Mouse (Mus musculus): ENCODE data around the gene Gm49601. TPM values are rescaled to one million over a fixed set of nuclear protein-coding genes. Genes with fewer than 3 reads are reported as not detected.

Gm49601 gene
- polyA plus RNA-seq, 1 experiment from 2014 or later, result 2.4 TPM

GRCm38 (mm10) chr16:18589804-18590790 lies 36.1 kb downstream of the Gm49601 start, which contains the start of gene Tbx1:
TSS of gene Tbx1 (minus strand) at chr16:18590671.
- Histone ChIP-seq H3K4me3 (ENCODE audit: low read depth, low read length) (peak within 1 kb of the TSS; percentile 32), H3K9ac (ENCODE audit: low read depth, low read length) (no peak within 1 kb of the TSS; the same call in 1 of the 2 replicates), H3K4me2 (ENCODE audit: low read depth, low read length) (peak within 1 kb of the TSS; percentile 43), H3K4me1 (ENCODE audit: control insufficient read depth, insufficient read depth, low read length) (peaks cover 25% of the 10 kb centered on the region; the same call in 1 of the 2 replicates), H3K27ac (replicated peaks; ENCODE audit: low read depth, low read length) (no peak within 1 kb of the TSS), H3K27me3 (replicated peaks; ENCODE audit: control insufficient read depth, insufficient read depth, low read length) (peaks cover 79% of the 10 kb centered on the region), H3K9me3 (ENCODE audit: control insufficient read depth, low read length) (no peaks in the 10 kb centered on the region), H3K36me3 (ENCODE audit: control insufficient read depth, insufficient read depth, low read length) (no peaks in the 10 kb centered on the region)
- no peak for DNase-seq (ENCODE audit: low spot score)
- no peak for ATAC-seq (ENCODE audit: low read depth)
- 6% methylated on average over 37 of the region's 48 CpGs for WGBS

GRCm38 (mm10) chr16:18589080-18589621 lies 37.1 kb downstream of the Gm49601 start:
- Histone ChIP-seq H3K27me3 (replicated peaks; ENCODE audit: control insufficient read depth, insufficient read depth, low read length) (peaks cover 88% of the 10 kb centered on the region), H3K9ac (ENCODE audit: low read depth, low read length) (no peak overlapping the region), H3K27ac (replicated peaks; ENCODE audit: low read depth, low read length) (no peak overlapping the region), H3K4me1 (ENCODE audit: control insufficient read depth, insufficient read depth, low read length) (peaks cover 25% of the 10 kb centered on the region; the same call in 1 of the 2 replicates), H3K4me3 (ENCODE audit: low read depth, low read length) (peak overlapping the region; percentile 55; the same call in 1 of the 2 replicates), H3K36me3 (ENCODE audit: control insufficient read depth, insufficient read depth, low read length) (no peaks in the 10 kb centered on the region), H3K4me2 (ENCODE audit: low read depth, low read length) (peak overlapping the region; percentile 87), H3K9me3 (ENCODE audit: control insufficient read depth, low read length) (no peaks in the 10 kb centered on the region)
- ATAC-seq (ENCODE audit: low read depth) (no peak), DNase-seq (ENCODE audit: low spot score) (no peak)
- WGBS, result 31% methylated on average over 9 of the region's 9 CpGs

DNA sequence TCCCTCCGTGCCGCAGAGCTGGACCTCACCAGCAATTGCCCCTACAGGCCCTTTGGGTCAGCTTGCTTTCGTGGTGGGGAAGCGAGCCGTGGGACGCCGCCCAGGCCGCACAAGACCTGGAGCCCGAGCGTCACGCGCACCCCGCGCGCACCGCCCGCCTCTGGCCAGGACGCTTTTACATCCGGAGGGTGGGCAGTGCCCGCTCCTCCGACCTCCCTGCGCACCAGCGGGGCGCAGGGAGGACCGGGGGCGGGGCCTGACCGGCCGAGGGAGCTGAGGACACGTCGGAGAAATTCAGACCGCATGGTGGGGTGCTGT lies 37.5 kb downstream of the Gm49601 start:
- H3K27me3 ChIP-seq (replicated peaks; ENCODE audit: control insufficient read depth, insufficient read depth, low read length), result peaks cover 93% of the 10 kb centered on the region

DNA sequence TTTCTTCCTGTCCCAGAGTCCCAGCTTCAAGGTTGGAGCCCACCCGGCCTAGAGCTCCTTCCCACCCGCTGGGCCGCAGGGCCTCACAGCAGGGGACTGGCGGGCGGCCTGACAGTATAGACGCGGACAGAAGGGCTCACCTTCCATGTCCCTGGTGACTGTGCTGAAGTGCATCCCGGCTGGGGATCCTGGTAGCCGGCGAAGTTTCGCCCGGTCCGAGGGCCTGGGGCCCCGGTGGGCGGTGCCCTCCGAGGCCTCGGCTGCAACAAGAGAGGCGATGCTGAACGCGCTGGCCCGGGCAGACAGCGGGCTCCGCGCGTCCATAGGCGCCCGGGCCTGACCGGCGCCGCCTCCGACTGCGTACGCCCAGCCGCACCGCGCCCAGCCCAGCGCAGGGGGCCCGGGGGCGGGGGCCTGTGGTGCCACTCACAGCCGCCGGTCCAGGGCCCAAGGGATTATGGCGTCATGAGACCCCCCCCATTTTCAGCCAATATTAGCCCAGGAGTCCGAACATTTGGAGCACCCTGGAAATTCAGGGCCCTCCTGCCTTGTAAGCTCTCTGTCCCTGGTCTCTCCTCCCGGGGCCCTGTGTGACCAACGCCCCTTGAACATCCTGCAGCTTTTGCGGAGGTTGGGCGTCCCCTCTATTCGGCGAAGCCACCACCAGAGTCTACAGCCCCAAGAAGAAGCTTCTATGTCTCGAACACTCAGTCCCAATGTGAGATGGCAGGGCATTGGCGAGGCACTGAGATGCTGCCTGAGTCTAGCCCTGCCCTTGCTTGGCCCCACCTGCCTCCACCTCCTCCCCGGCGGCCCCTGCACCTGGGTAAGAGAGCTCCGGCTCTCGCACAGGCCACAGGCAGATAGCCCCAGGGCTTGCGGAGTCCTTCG lies 38.1 kb downstream of the Gm49601 start:
- H3K36me3 ChIP-seq (ENCODE audit: control insufficient read depth, insufficient read depth, low read length), result no peaks in the 10 kb centered on the region
- H3K4me2 ChIP-seq (ENCODE audit: low read depth, low read length), result peak overlapping the region; percentile 87
- ATAC-seq (ENCODE audit: low read depth) (peak; percentile 64), DNase-seq (ENCODE audit: low spot score) (no peak)
- no peaks in the 10 kb centered on the region for H3K9me3 ChIP-seq (ENCODE audit: control insufficient read depth, low read length)
- peaks cover 25% of the 10 kb centered on the region; the same call in 1 of the 2 replicates for H3K4me1 ChIP-seq (ENCODE audit: control insufficient read depth, insufficient read depth, low read length)
- 3% methylated on average over 32 of the region's 57 CpGs for WGBS
- peak overlapping the region; percentile 55 for H3K4me3 ChIP-seq (ENCODE audit: low read depth, low read length)
- H3K27me3 ChIP-seq (replicated peaks; ENCODE audit: control insufficient read depth, insufficient read depth, low read length), result peaks cover 94% of the 10 kb centered on the region
- H3K27ac ChIP-seq (replicated peaks; ENCODE audit: low read depth, low read length), result peak overlapping the region; percentile 76; the same call in 1 of the 2 replicates
- H3K9ac ChIP-seq (ENCODE audit: low read depth, low read length), result peak overlapping the region; percentile 52

More for the DNA sequence above, 37.5 kb downstream of the Gm49601 start:
- ATAC-seq (ENCODE audit: low read depth), result no peak
- WGBS, result 8% methylated on average over 19 of the region's 31 CpGs
- Histone ChIP-seq H3K27ac (replicated peaks; ENCODE audit: low read depth, low read length) (0 out of 2 replicates have a peak overlapping the region, but pooled peaks have one; percentile 8), H3K36me3 (ENCODE audit: control insufficient read depth, insufficient read depth, low read length) (no peaks in the 10 kb centered on the region), H3K9me3 (ENCODE audit: control insufficient read depth, low read length) (no peaks in the 10 kb centered on the region), H3K4me3 (ENCODE audit: low read depth, low read length) (peak overlapping the region; percentile 55), H3K9ac (ENCODE audit: low read depth, low read length) (no peak overlapping the region), H3K4me2 (ENCODE audit: low read depth, low read length) (peak overlapping the region; percentile 87), H3K4me1 (ENCODE audit: control insufficient read depth, insufficient read depth, low read length) (peaks cover 25% of the 10 kb centered on the region; the same call in 1 of the 2 replicates)
- no peak for DNase-seq (ENCODE audit: low spot score)

DNA sequence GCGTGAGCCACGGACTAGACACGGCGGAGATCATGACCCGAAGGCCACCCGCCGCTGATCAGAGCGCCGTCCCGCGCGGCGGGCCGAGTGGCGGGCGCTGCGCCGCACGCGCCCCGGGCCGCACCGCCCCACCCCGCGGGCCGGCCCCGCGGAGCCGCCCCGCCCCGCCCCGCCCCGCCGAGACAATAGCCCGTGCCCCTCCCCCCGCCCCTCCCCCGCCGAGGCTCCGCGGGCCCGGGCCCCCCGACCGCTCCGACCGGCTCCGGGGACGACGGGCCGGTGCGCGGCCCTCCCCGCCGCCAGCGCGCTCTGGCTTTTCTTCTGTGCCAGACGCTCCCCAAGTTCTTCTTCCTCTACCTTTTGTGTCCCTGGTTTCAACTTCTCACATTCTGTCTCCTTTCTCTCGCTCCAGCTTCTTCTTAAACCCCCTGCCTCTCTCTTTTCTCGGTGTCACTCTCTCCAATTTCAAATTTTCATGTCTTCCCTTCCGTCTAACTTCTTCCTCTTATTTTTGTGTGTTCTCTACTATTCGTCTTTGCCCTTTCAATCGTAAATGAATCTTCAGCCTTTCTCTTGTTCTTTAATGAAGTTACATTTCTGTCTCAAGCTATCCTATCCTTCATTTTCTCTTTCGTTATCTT lies 39.2 kb downstream of the Gm49601 start:
- 7% methylated on average over 6 of the region's 62 CpGs for WGBS
- Histone ChIP-seq H3K4me2 (ENCODE audit: low read depth, low read length) (peak overlapping the region; percentile 87), H3K9ac (ENCODE audit: low read depth, low read length) (peak overlapping the region; percentile 75), H3K4me3 (ENCODE audit: low read depth, low read length) (peak overlapping the region; percentile 55), H3K4me1 (ENCODE audit: control insufficient read depth, insufficient read depth, low read length) (peaks cover 29% of the 10 kb centered on the region; the same call in 1 of the 2 replicates), H3K27ac (replicated peaks; ENCODE audit: low read depth, low read length) (peak overlapping the region; percentile 76), H3K36me3 (ENCODE audit: control insufficient read depth, insufficient read depth, low read length) (no peaks in the 10 kb centered on the region), H3K9me3 (ENCODE audit: control insufficient read depth, low read length) (no peaks in the 10 kb centered on the region), H3K27me3 (replicated peaks; ENCODE audit: control insufficient read depth, insufficient read depth, low read length) (peaks cover 98% of the 10 kb centered on the region)
- ATAC-seq (ENCODE audit: low read depth) (no peak), DNase-seq (ENCODE audit: low spot score) (no peak)

DNA sequence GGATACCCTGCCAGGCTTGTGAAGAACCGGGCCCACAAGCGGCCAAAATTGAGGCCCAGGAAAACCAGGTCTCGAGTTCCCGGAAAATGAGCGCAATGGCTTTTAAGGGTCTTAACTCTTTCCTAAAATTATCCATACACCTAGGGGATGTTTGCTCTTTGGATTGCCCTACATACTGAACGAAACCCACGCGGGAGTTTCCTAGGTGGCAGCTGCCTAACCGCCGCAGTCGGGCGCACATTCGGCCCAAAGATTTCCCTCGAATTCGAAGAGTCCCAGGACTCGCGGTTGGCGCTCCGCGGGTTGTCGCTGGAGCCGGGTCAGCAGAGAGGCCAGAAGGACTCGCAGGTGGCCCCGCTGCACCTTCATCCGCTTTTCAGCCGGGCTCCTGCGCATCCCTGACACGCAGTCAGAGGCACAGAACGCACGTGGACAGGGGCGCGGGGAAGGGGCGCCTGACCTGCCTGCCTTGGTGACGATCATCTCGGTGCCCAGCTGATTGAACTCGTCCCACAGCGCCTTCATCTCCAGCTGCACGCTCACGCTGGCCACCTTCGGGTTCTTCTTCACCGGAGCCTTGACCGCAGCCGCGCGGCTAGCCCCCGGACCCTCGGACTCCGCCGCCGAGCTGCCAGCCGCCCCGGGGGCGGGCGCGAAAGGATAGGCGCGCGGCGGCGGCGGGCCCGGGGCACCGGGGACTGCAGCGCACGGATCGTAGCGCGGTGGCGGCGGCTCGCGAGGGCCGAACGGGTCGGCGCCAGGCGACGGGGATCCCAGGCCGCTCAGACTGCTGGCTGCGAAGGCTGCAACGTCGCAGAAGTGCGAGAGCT lies 39.9 kb downstream of the Gm49601 start:
- 5% methylated on average over 56 of the region's 83 CpGs for WGBS
- Histone ChIP-seq H3K4me3 (ENCODE audit: low read depth, low read length) (peak overlapping the region; percentile 55), H3K36me3 (ENCODE audit: control insufficient read depth, insufficient read depth, low read length) (no peaks in the 10 kb centered on the region), H3K4me1 (ENCODE audit: control insufficient read depth, insufficient read depth, low read length) (peaks cover 30% of the 10 kb centered on the region), H3K27ac (replicated peaks; ENCODE audit: low read depth, low read length) (peak overlapping the region; percentile 76), H3K9me3 (ENCODE audit: control insufficient read depth, low read length) (no peaks in the 10 kb centered on the region), H3K27me3 (replicated peaks; ENCODE audit: control insufficient read depth, insufficient read depth, low read length) (peaks cover 98% of the 10 kb centered on the region), H3K4me2 (ENCODE audit: low read depth, low read length) (peak overlapping the region; percentile 87), H3K9ac (ENCODE audit: low read depth, low read length) (peak overlapping the region; percentile 75)
- DNase-seq (ENCODE audit: low spot score), result no peak
- ATAC-seq (ENCODE audit: low read depth), result no peak

- DNase-seq (ENCODE audit: low spot score), result no peak
- Histone ChIP-seq H3K4me1 (ENCODE audit: control insufficient read depth, insufficient read depth, low read length) (peaks cover 29% of the 10 kb centered on the region), H3K27me3 (replicated peaks; ENCODE audit: control insufficient read depth, insufficient read depth, low read length) (peaks cover 98% of the 10 kb centered on the region), H3K36me3 (ENCODE audit: control insufficient read depth, insufficient read depth, low read length) (no peaks in the 10 kb centered on the region), H3K4me2 (ENCODE audit: low read depth, low read length) (peak overlapping the region; percentile 87), H3K4me3 (ENCODE audit: low read depth, low read length) (peak overlapping the region; percentile 55), H3K9me3 (ENCODE audit: control insufficient read depth, low read length) (no peaks in the 10 kb centered on the region), H3K27ac (replicated peaks; ENCODE audit: low read depth, low read length) (peak overlapping the region; percentile 15; the same call in 1 of the 2 replicates), H3K9ac (ENCODE audit: low read depth, low read length) (peak overlapping the region; percentile 75)
- 27% methylated on average over 10 of the region's 10 CpGs for WGBS
- ATAC-seq (ENCODE audit: low read depth), result no peak
These were observed 40.6 kb downstream of the Gm49601 start for GRCm38 (mm10) chr16:18585676-18586075.
